Mouse (Mus musculus): ENCODE results near the gene Ccr7.

The Ccr7 gene

GRCm38 (mm10) chr11:99136961-99137360 lies 17.9 kb downstream of the Ccr7 start:
- DNase-seq: no peak

- no peak for DNase-seq
Measured at GRCm38 (mm10) chr11:99136361-99136760, 18.5 kb downstream of the Ccr7 start.

- DNase-seq: no peak
Measured at GRCm38 (mm10) chr11:99135047-99135440, 19.8 kb downstream of the Ccr7 start.

GRCm38 (mm10) chr11:99134266-99135046 lies 20.4 kb downstream of the Ccr7 start:
- DNase-seq: no peak

GRCm38 (mm10) chr11:99133285-99133897 lies 21.5 kb downstream of the Ccr7 start:
- DNase-seq: no peak

GRCm38 (mm10) chr11:99132091-99132730 lies 22.7 kb downstream of the Ccr7 start:
- no peak for DNase-seq

GRCm38 (mm10) chr11:99131463-99131840 lies 23.4 kb downstream of the Ccr7 start:
- DNase-seq: no peak

GRCm38 (mm10) chr11:99130736-99131462 lies 24.0 kb downstream of the Ccr7 start:
- no peak for DNase-seq

GRCm38 (mm10) chr11:99129287-99129686 lies 25.6 kb downstream of the Ccr7 start:
- DNase-seq: no peak

GRCm38 (mm10) chr11:99127785-99128682 lies 26.8 kb downstream of the Ccr7 start:
- DNase-seq: no peak

GRCm38 (mm10) chr11:99126482-99127253 lies 28.2 kb downstream of the Ccr7 start:
- no peak for DNase-seq

GRCm38 (mm10) chr11:99124635-99125029 lies 30.2 kb downstream of the Ccr7 start:
- DNase-seq: no peak

GRCm38 (mm10) chr11:99123977-99124634 lies 30.8 kb downstream of the Ccr7 start:
- peak; percentile 32 for DNase-seq

- DNase-seq: no peak
Measured at GRCm38 (mm10) chr11:99122703-99123102, 32.2 kb downstream of the Ccr7 start.

- peak; percentile 49 for DNase-seq
Measured at GRCm38 (mm10) chr11:99121218-99121631, 33.7 kb downstream of the Ccr7 start.

- DNase-seq: no peak
Measured at GRCm38 (mm10) chr11:99120524-99121217, 34.2 kb downstream of the Ccr7 start.

GRCm38 (mm10) chr11:99118963-99119362 lies 35.9 kb downstream of the Ccr7 start:
- no peak for DNase-seq

- no peak for DNase-seq
Measured at GRCm38 (mm10) chr11:99118420-99118819, 36.5 kb downstream of the Ccr7 start.

- DNase-seq: no peak
Measured at GRCm38 (mm10) chr11:99117907-99118306, 37.0 kb downstream of the Ccr7 start.

- no peak for DNase-seq
Measured at GRCm38 (mm10) chr11:99115940-99116339, 38.9 kb downstream of the Ccr7 start.

Data from layer of hippocampus, adult 9-11 months (tissue).